Mouse (Mus musculus): ENCODE measurements around the gene Fam104a.

GRCm38 (mm10) chr11:113658319-113658718, 25.6 kb downstream of the Fam104a start:
- TF ChIP-seq POLR2A (IDR thresholded peaks at IDR 0.05; ENCODE audit: insufficient read depth, low read depth, low read length) (no peak), CTCF (IDR thresholded peaks at IDR 0.05; ENCODE audit: insufficient read depth, low read depth, low read length) (no peak)

All from olfactory bulb, adult 2 months (tissue).